Mouse (Mus musculus): Measurements from ENCODE around the gene Dupd1.

- TF ChIP-seq CTCF (IDR thresholded peaks at IDR 0.05; ENCODE audit: borderline replicate concordance, insufficient read depth, low read length) (no peak), POLR2A (IDR thresholded peaks at IDR 0.05; ENCODE audit: low read depth, low read length) (no peak)
Observed at GRCm38 (mm10) chr14:21703255-21703654, 11.1 kb downstream of the Dupd1 start.

All from embryonic fibroblast, embryonic 13.5 days (primary cell).